Mouse (Mus musculus): ENCODE data around the gene Etfrf1. TPM values are rescaled to one million over a fixed set of nuclear protein-coding genes. Genes with fewer than 3 reads are reported as not detected.

Gene Etfrf1
- 6.1 and 25.7 TPM in 2 replicates for polyA plus RNA-seq (2012; rRNA removed; ENCODE audit: low replicate concordance)

GRCm38 (mm10) chr6:145210816-145211338, at the start of gene Etfrf1, which contains the start of gene Casc1:
Gene Etfrf1, plus strand, starts transcription at chr6:145211134.
Gene Casc1, minus strand, starts transcription at chr6:145211005.

DNA sequence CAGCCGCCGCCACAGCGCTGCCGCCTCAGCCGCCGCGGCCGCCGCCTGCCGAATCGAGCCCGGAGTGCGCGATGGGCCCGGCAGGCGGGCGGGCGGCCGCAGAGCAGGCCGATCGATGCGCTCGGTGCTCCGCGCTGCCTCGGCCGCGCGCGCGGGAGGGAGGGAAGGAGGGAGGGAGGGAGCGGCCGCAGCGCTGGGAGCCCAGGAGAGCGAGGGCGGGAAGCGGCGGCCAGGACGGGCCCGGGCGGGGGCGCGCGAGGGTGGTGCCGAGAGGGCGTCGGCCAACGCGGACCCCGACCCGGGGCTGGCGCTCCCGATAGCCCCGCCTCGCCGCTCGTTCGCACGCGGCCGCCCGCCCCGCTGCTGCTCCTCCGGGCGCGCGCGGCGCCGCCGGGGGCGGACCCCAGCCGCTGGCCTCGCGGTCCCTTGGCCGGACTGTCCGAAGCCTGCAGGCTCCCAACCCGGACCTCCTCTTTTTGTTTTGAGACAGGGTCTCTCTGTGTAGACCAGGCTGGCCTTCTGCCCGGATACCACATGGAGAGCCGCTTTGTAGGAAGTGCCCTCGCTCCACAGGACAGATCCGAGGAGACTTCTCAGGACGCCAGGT, 39.4 kb downstream of the Etfrf1 start, which contains the start of gene Kras:
Gene Kras (minus strand): TSS at position 55 of the 607 bp plus-strand sequence.

Other genes starting within 250 kb of the Etfrf1 start
- gene Bcat1, start 134.9 kb upstream of the Etfrf1 start, polyA plus RNA-seq (2012; rRNA removed; ENCODE audit: low replicate concordance), result 0.78 and 1.3 TPM in 2 replicates
- 41.2 and 51.1 TPM in 2 replicates for gene Lrmp, start 95.5 kb upstream of the Etfrf1 start, polyA plus RNA-seq (2012; rRNA removed; ENCODE audit: low replicate concordance)
- gene Casc1, start 129 bp upstream of the Etfrf1 start, polyA plus RNA-seq (2012; rRNA removed; ENCODE audit: low replicate concordance), result 0.16 and 0.23 TPM in 2 replicates
- 10.0 and 24.4 TPM in 2 replicates for gene Kras, start 39.1 kb downstream of the Etfrf1 start, polyA plus RNA-seq (2012; rRNA removed; ENCODE audit: low replicate concordance)